Mouse (Mus musculus): ENCODE measurements around the gene Fsd1. TPM values are rescaled to one million over a fixed set of nuclear protein-coding genes. Genes with fewer than 3 reads are reported as not detected.
A peak's percentile ranks its signal among the peaks of the same experiment; 100 is the strongest.

Fsd1 gene
- polyA plus RNA-seq, 1 experiment from 2014 or later, result 86.8 TPM

- Histone ChIP-seq H3K4me1 (ENCODE audit: control insufficient read depth, insufficient read depth, low read length) (no peaks in the 10 kb centered on the region), H3K4me3 (ENCODE audit: low read depth, low read length) (no peak within 1 kb of the TSS), H3K27me3 (ENCODE audit: control insufficient read depth, insufficient read depth, low read length) (no peaks in the 10 kb centered on the region), H3K27ac (ENCODE audit: low read depth, low read length) (no peak within 1 kb of the TSS), H3K9ac (ENCODE audit: low read length) (no peak within 1 kb of the TSS), H3K36me3 (ENCODE audit: control insufficient read depth, insufficient read depth, low read length) (no peaks in the 10 kb centered on the region), H3K4me2 (ENCODE audit: low read depth) (no peak within 1 kb of the TSS), H3K9me3 (ENCODE audit: control insufficient read depth, low read length) (no peaks in the 10 kb centered on the region)
- WGBS, result 78% methylated on average over 6 of the region's 6 CpGs
- no peak for ATAC-seq (ENCODE audit: insufficient read depth, low FRiP score, low TSS enrichment)
- no peak for DNase-seq (ENCODE audit: low spot score)
These were observed 33.8 kb upstream of the Fsd1 start, which contains the start of gene Ebi3 for GRCm38 (mm10) chr17:55952447-55953027. Gene Ebi3 (plus strand): TSS chr17:55952640.

- no peak for DNase-seq (ENCODE audit: low spot score)
These were observed 32.6 kb upstream of the Fsd1 start for GRCm38 (mm10) chr17:55953751-55954150.

GRCm38 (mm10) chr17:55954229-55954628, 32.1 kb upstream of the Fsd1 start:
- no peak for DNase-seq (ENCODE audit: low spot score)

More at GRCm38 (mm10) chr17:55953751-55954150, 32.6 kb upstream of the Fsd1 start:
- no peak overlapping the region for H3K4me3 ChIP-seq (ENCODE audit: low read depth, low read length)
- H3K4me2 ChIP-seq (ENCODE audit: low read depth), result no peak overlapping the region
- no peaks in the 10 kb centered on the region for H3K4me1 ChIP-seq (ENCODE audit: control insufficient read depth, insufficient read depth, low read length)
- no peaks in the 10 kb centered on the region for H3K9me3 ChIP-seq (ENCODE audit: control insufficient read depth, low read length)
- no peak overlapping the region for H3K27ac ChIP-seq (ENCODE audit: low read depth, low read length)
- no peaks in the 10 kb centered on the region for H3K36me3 ChIP-seq (ENCODE audit: control insufficient read depth, insufficient read depth, low read length)
- no peak overlapping the region for H3K9ac ChIP-seq (ENCODE audit: low read length)
- no peak for ATAC-seq (ENCODE audit: insufficient read depth, low FRiP score, low TSS enrichment)
- H3K27me3 ChIP-seq (ENCODE audit: control insufficient read depth, insufficient read depth, low read length), result no peaks in the 10 kb centered on the region
- WGBS, result 84% methylated on average over 6 of the region's 6 CpGs

GRCm38 (mm10) chr17:55956129-55956528, 30.2 kb upstream of the Fsd1 start:
- peak overlapping the region; percentile 60 for H3K4me2 ChIP-seq (ENCODE audit: low read depth)
- H3K4me3 ChIP-seq (ENCODE audit: low read depth, low read length), result peak overlapping the region; percentile 32
- 2% methylated on average over 26 of the region's 26 CpGs for WGBS
- H3K27me3 ChIP-seq (ENCODE audit: control insufficient read depth, insufficient read depth, low read length), result no peaks in the 10 kb centered on the region
- H3K9me3 ChIP-seq (ENCODE audit: control insufficient read depth, low read length), result no peaks in the 10 kb centered on the region
- ATAC-seq (ENCODE audit: insufficient read depth, low FRiP score, low TSS enrichment) (0 out of 2 replicates have a peak, but pooled peaks have one; percentile 6), DNase-seq (ENCODE audit: low spot score) (peak; percentile 75)
- H3K4me1 ChIP-seq (ENCODE audit: control insufficient read depth, insufficient read depth, low read length), result peaks cover 3% of the 10 kb centered on the region; the same call in 1 of the 2 replicates
- peak overlapping the region; percentile 38 for H3K9ac ChIP-seq (ENCODE audit: low read length)
- no peak overlapping the region for H3K27ac ChIP-seq (ENCODE audit: low read depth, low read length)
- H3K36me3 ChIP-seq (ENCODE audit: control insufficient read depth, insufficient read depth, low read length), result no peaks in the 10 kb centered on the region

More at GRCm38 (mm10) chr17:55954229-55954628, 32.1 kb upstream of the Fsd1 start:
- no peaks in the 10 kb centered on the region for H3K36me3 ChIP-seq (ENCODE audit: control insufficient read depth, insufficient read depth, low read length)
- no peaks in the 10 kb centered on the region for H3K4me1 ChIP-seq (ENCODE audit: control insufficient read depth, insufficient read depth, low read length)
- H3K27ac ChIP-seq (ENCODE audit: low read depth, low read length), result no peak overlapping the region
- no peaks in the 10 kb centered on the region for H3K27me3 ChIP-seq (ENCODE audit: control insufficient read depth, insufficient read depth, low read length)
- WGBS, result 35% methylated on average over 16 of the region's 16 CpGs
- no peak overlapping the region for H3K4me3 ChIP-seq (ENCODE audit: low read depth, low read length)
- H3K9me3 ChIP-seq (ENCODE audit: control insufficient read depth, low read length), result no peaks in the 10 kb centered on the region
- no peak overlapping the region for H3K4me2 ChIP-seq (ENCODE audit: low read depth)
- H3K9ac ChIP-seq (ENCODE audit: low read length), result no peak overlapping the region
- no peak for ATAC-seq (ENCODE audit: insufficient read depth, low FRiP score, low TSS enrichment)

GRCm38 (mm10) chr17:55956591-55956990, 29.7 kb upstream of the Fsd1 start:
- Histone ChIP-seq H3K27ac (ENCODE audit: low read depth, low read length) (no peak overlapping the region), H3K4me2 (ENCODE audit: low read depth) (peak overlapping the region; percentile 60), H3K9ac (ENCODE audit: low read length) (peak overlapping the region; percentile 38; the same call in 1 of the 2 replicates), H3K4me1 (ENCODE audit: control insufficient read depth, insufficient read depth, low read length) (peaks cover 3% of the 10 kb centered on the region; the same call in 1 of the 2 replicates), H3K4me3 (ENCODE audit: low read depth, low read length) (peak overlapping the region; percentile 32), H3K9me3 (ENCODE audit: control insufficient read depth, low read length) (no peaks in the 10 kb centered on the region), H3K36me3 (ENCODE audit: control insufficient read depth, insufficient read depth, low read length) (no peaks in the 10 kb centered on the region; the same call in 1 of the 2 replicates), H3K27me3 (ENCODE audit: control insufficient read depth, insufficient read depth, low read length) (no peaks in the 10 kb centered on the region)
- ATAC-seq (ENCODE audit: insufficient read depth, low FRiP score, low TSS enrichment), result no peak
- 34% methylated on average over 6 of the region's 6 CpGs for WGBS
- DNase-seq (ENCODE audit: low spot score), result no peak

- peaks cover 3% of the 10 kb centered on the region; the same call in 1 of the 2 replicates for H3K4me1 ChIP-seq (ENCODE audit: control insufficient read depth, insufficient read depth, low read length)
- no peaks in the 10 kb centered on the region for H3K27me3 ChIP-seq (ENCODE audit: control insufficient read depth, insufficient read depth, low read length)
- peak; percentile 81 for DNase-seq (ENCODE audit: low spot score)
- peak; percentile 38; the same call in 1 of the 2 replicates for ATAC-seq (ENCODE audit: insufficient read depth, low FRiP score, low TSS enrichment)
- no peaks in the 10 kb centered on the region; the same call in 1 of the 2 replicates for H3K36me3 ChIP-seq (ENCODE audit: control insufficient read depth, insufficient read depth, low read length)
- no peak overlapping the region for H3K9ac ChIP-seq (ENCODE audit: low read length)
- H3K27ac ChIP-seq (ENCODE audit: low read depth, low read length), result no peak overlapping the region
- no peak overlapping the region for H3K4me3 ChIP-seq (ENCODE audit: low read depth, low read length)
- WGBS, result 14% methylated on average over 9 of the region's 9 CpGs
- no peak overlapping the region for H3K4me2 ChIP-seq (ENCODE audit: low read depth)
- H3K9me3 ChIP-seq (ENCODE audit: control insufficient read depth, low read length), result no peaks in the 10 kb centered on the region
These were observed 29.1 kb upstream of the Fsd1 start for GRCm38 (mm10) chr17:55957168-55957567.

GRCm38 (mm10) chr17:55957726-55958583, 28.4 kb upstream of the Fsd1 start:
- peak overlapping the region; percentile 43 for H3K4me2 ChIP-seq (ENCODE audit: low read depth)
- 78% methylated on average over 13 of the region's 13 CpGs for WGBS
- H3K4me1 ChIP-seq (ENCODE audit: control insufficient read depth, insufficient read depth, low read length), result peaks cover 3% of the 10 kb centered on the region; the same call in 1 of the 2 replicates
- ATAC-seq (ENCODE audit: insufficient read depth, low FRiP score, low TSS enrichment) (no peak), DNase-seq (ENCODE audit: low spot score) (no peak)
- H3K4me3 ChIP-seq (ENCODE audit: low read depth, low read length), result peak overlapping the region; percentile 47
- no peaks in the 10 kb centered on the region for H3K27me3 ChIP-seq (ENCODE audit: control insufficient read depth, insufficient read depth, low read length)
- no peak overlapping the region for H3K27ac ChIP-seq (ENCODE audit: low read depth, low read length)
- H3K9ac ChIP-seq (ENCODE audit: low read length), result peak overlapping the region; percentile 55
- no peaks in the 10 kb centered on the region for H3K9me3 ChIP-seq (ENCODE audit: control insufficient read depth, low read length)
- no peaks in the 10 kb centered on the region; the same call in 1 of the 2 replicates for H3K36me3 ChIP-seq (ENCODE audit: control insufficient read depth, insufficient read depth, low read length)

- Histone ChIP-seq H3K27ac (ENCODE audit: low read depth, low read length) (peak overlapping the region; percentile 1; the same call in 1 of the 2 replicates), H3K36me3 (ENCODE audit: control insufficient read depth, insufficient read depth, low read length) (no peaks in the 10 kb centered on the region; the same call in 1 of the 2 replicates), H3K4me3 (ENCODE audit: low read depth, low read length) (peak overlapping the region; percentile 47), H3K9ac (ENCODE audit: low read length) (peak overlapping the region; percentile 55), H3K27me3 (ENCODE audit: control insufficient read depth, insufficient read depth, low read length) (no peaks in the 10 kb centered on the region), H3K4me2 (ENCODE audit: low read depth) (peak overlapping the region; percentile 43), H3K9me3 (ENCODE audit: control insufficient read depth, low read length) (no peaks in the 10 kb centered on the region), H3K4me1 (ENCODE audit: control insufficient read depth, insufficient read depth, low read length) (peaks cover 3% of the 10 kb centered on the region; the same call in 1 of the 2 replicates)
- no peak for ATAC-seq (ENCODE audit: insufficient read depth, low FRiP score, low TSS enrichment)
- 30% methylated on average over 2 of the region's 2 CpGs for WGBS
- DNase-seq (ENCODE audit: low spot score), result no peak
These were observed 27.8 kb upstream of the Fsd1 start for GRCm38 (mm10) chr17:55958584-55958886.

Data from neural tube, embryonic 11.5 days (tissue).